Mouse (Mus musculus): Measurements from ENCODE around the gene Miox. TPM values are rescaled to one million over a fixed set of nuclear protein-coding genes. Genes with fewer than 3 reads are reported as not detected.

The Miox gene
- polyA plus RNA-seq (2012; fragmentation: generic; extraction: Trizol): 0.04 TPM

GRCm38 (mm10) chr15:89334271-89334670, at the start of gene Miox:
Gene Miox (plus strand): TSS chr15:89334398.
- Histone ChIP-seq H3K36me3 (ENCODE audit: control insufficient read depth, insufficient read depth) (no peaks in the 10 kb centered on the region), H3K4me3 (no peak within 1 kb of the TSS), H3K4me2 (ENCODE audit: low read depth) (no peak within 1 kb of the TSS), H3K27me3 (ENCODE audit: control insufficient read depth, insufficient read depth, insufficient read length) (peaks cover 29% of the 10 kb centered on the region), H3ac (ENCODE audit: control insufficient read depth, insufficient read length) (no peak within 1 kb of the TSS), H3K79me2 (ENCODE audit: control insufficient read depth, insufficient read depth) (no peaks in the 10 kb centered on the region)
- no peak for TF ChIP-seq MYOG (IDR thresholded peaks at IDR 0.05; ENCODE audit: control insufficient read depth in 1 of 3, insufficient read depth in 1 of 3, insufficient read length in 2 of 3, low read depth in 2 of 3)

DNA sequence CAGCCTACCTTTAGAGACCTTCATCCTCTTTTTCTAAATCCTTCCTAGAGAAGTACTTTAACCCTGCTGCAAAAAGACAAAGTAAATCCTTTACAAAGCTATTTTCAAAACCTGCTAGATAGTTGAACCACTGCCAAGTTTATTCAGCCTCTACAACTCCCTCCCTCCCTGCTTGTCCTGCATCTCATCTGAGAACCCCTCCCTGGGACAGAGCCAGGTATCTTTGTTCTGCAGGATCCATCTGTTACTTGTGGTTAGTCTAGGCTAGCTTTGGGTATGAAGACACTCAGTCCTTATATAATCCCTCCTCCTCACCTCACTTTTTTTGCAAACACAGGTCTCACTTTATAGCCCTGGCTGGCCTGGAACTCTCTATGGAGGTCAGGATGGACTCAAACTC, 49.2 kb upstream of the Miox start:
- no peaks in the 10 kb centered on the region for H3K79me2 ChIP-seq (ENCODE audit: control insufficient read depth, insufficient read depth)
- no peaks in the 10 kb centered on the region for H3K27me3 ChIP-seq (ENCODE audit: control insufficient read depth, insufficient read depth, insufficient read length)
- H3K36me3 ChIP-seq (ENCODE audit: control insufficient read depth, insufficient read depth): peaks cover 60% of the 10 kb centered on the region
- H3K4me2 ChIP-seq (ENCODE audit: low read depth): no peak overlapping the region
- no peak overlapping the region for H3ac ChIP-seq (ENCODE audit: control insufficient read depth, insufficient read length)
- no peak overlapping the region for H3K4me3 ChIP-seq
- TF ChIP-seq SRF (IDR thresholded peaks at IDR 0.05; ENCODE audit: control insufficient read depth, insufficient read length, low read depth): no peak
- TF ChIP-seq POLR2AphosphoS2 (IDR thresholded peaks at IDR 0.05; ENCODE audit: insufficient read length, low read depth): peak; percentile 3
- no peak for TF ChIP-seq CEBPB (IDR thresholded peaks at IDR 0.05; ENCODE audit: insufficient read depth, poor library complexity, severe bottlenecking)
- no peak for TF ChIP-seq TCF3 (IDR thresholded peaks at IDR 0.05; ENCODE audit: insufficient read length, low read depth)
- TF ChIP-seq MAX (IDR thresholded peaks at IDR 0.05; ENCODE audit: low read depth): no peak
- no peak for TF ChIP-seq POLR2A (IDR thresholded peaks at IDR 0.05; ENCODE audit: insufficient read length, low read depth)
- no peak for TF ChIP-seq E2F4 (IDR thresholded peaks at IDR 0.05; ENCODE audit: insufficient read depth)

DNA sequence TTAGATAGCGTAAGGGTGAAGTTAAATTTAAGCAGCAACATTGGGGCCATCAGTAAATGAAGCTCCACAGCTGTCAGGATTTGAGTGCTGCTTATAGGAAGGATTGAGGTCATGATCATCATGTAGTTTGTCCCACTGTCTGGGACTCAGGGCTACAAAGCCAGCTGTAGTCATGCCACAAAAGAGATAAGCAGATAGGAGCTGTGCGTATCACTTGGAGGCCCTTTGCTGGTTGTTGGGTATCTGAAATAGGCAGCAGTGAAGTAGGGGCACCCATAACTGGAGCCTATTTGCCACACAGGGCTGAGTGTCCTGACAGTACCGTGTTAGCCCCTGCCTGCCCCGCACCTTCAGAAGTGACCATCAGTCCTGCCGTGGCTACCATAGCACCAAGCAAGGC, 48.7 kb upstream of the Miox start:
- H3K4me2 ChIP-seq (ENCODE audit: low read depth): no peak overlapping the region
- peaks cover 65% of the 10 kb centered on the region for H3K36me3 ChIP-seq (ENCODE audit: control insufficient read depth, insufficient read depth)
- H3K27me3 ChIP-seq (ENCODE audit: control insufficient read depth, insufficient read depth, insufficient read length): no peaks in the 10 kb centered on the region
- no peak overlapping the region for H3K4me3 ChIP-seq
- TF ChIP-seq MYOG (IDR thresholded peaks at IDR 0.05; ENCODE audit: control insufficient read depth in 1 of 3, insufficient read depth in 1 of 3, insufficient read length in 2 of 3, low read depth in 2 of 3) (no peak), SRF (IDR thresholded peaks at IDR 0.05; ENCODE audit: control insufficient read depth, insufficient read length, low read depth) (no peak), POLR2A (IDR thresholded peaks at IDR 0.05; ENCODE audit: insufficient read length, low read depth) (no peak), POLR2AphosphoS2 (IDR thresholded peaks at IDR 0.05; ENCODE audit: insufficient read length, low read depth) (peak; percentile 86), MAX (IDR thresholded peaks at IDR 0.05; ENCODE audit: low read depth) (no peak), E2F4 (IDR thresholded peaks at IDR 0.05; ENCODE audit: insufficient read depth) (no peak), MYOD1 (IDR thresholded peaks at IDR 0.05; ENCODE audit: control insufficient read depth in 1 of 3, insufficient read length in 2 of 3, low read depth in 2 of 3) (no peak)
- H3K79me2 ChIP-seq (ENCODE audit: control insufficient read depth, insufficient read depth): no peaks in the 10 kb centered on the region
- no peak overlapping the region for H3ac ChIP-seq (ENCODE audit: control insufficient read depth, insufficient read length)

- H3K4me3 ChIP-seq: no peak overlapping the region
- no peak overlapping the region for H3ac ChIP-seq (ENCODE audit: control insufficient read depth, insufficient read length)
- no peaks in the 10 kb centered on the region for H3K79me2 ChIP-seq (ENCODE audit: control insufficient read depth, insufficient read depth)
- H3K27me3 ChIP-seq (ENCODE audit: control insufficient read depth, insufficient read depth, insufficient read length): no peaks in the 10 kb centered on the region
- TF ChIP-seq MAX (IDR thresholded peaks at IDR 0.05; ENCODE audit: low read depth) (no peak), CEBPB (IDR thresholded peaks at IDR 0.05; ENCODE audit: insufficient read depth, poor library complexity, severe bottlenecking) (no peak), USF1 (IDR thresholded peaks at IDR 0.05; ENCODE audit: low read depth) (no peak)
- no peak overlapping the region for H3K4me2 ChIP-seq (ENCODE audit: low read depth)
- peaks cover 71% of the 10 kb centered on the region for H3K36me3 ChIP-seq (ENCODE audit: control insufficient read depth, insufficient read depth)
Observed at GRCm38 (mm10) chr15:89286114-89286513, 48.1 kb upstream of the Miox start.

GRCm38 (mm10) chr15:89286582-89286981, 47.6 kb upstream of the Miox start:
- H3K36me3 ChIP-seq (ENCODE audit: control insufficient read depth, insufficient read depth): peaks cover 72% of the 10 kb centered on the region
- no peak overlapping the region for H3K4me3 ChIP-seq
- H3ac ChIP-seq (ENCODE audit: control insufficient read depth, insufficient read length): no peak overlapping the region
- H3K4me2 ChIP-seq (ENCODE audit: low read depth): no peak overlapping the region
- peak; percentile 48 for TF ChIP-seq POLR2AphosphoS2 (IDR thresholded peaks at IDR 0.05; ENCODE audit: insufficient read length, low read depth)
- no peak for TF ChIP-seq POLR2A (IDR thresholded peaks at IDR 0.05; ENCODE audit: insufficient read length, low read depth)
- H3K27me3 ChIP-seq (ENCODE audit: control insufficient read depth, insufficient read depth, insufficient read length): no peaks in the 10 kb centered on the region
- no peaks in the 10 kb centered on the region for H3K79me2 ChIP-seq (ENCODE audit: control insufficient read depth, insufficient read depth)

DNA sequence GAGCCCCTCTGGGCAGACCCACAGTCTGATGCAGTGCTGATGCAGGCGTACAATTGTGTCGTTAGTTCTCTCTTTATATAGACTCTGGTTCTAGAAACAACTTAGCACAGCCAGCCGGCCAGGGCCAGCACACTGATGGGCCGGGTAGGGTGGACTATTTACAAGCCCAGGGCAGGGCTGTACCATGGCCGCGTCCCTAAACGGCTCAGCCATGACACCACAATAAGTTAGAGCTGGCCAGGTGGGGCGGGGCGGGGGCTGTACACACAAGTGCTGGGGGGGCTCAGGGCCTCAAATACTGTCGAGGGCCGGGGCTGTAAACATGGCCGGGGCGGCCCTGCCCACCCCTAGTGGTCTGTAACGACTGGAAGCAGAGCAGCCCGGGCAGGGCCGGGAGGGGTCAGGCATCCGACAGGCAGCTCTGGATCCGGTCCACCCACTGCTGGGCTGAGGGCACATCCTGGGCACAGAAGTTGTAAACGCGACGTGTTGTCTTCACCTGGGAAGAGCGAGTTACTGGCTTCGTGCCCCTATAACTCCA, 45.9 kb upstream of the Miox start:
- Histone ChIP-seq H3K4me2 (ENCODE audit: low read depth) (no peak overlapping the region), H3ac (ENCODE audit: control insufficient read depth, insufficient read length) (no peak overlapping the region), H3K36me3 (ENCODE audit: control insufficient read depth, insufficient read depth) (peaks cover 69% of the 10 kb centered on the region), H3K27me3 (ENCODE audit: control insufficient read depth, insufficient read depth, insufficient read length) (no peaks in the 10 kb centered on the region), H3K79me2 (ENCODE audit: control insufficient read depth, insufficient read depth) (no peaks in the 10 kb centered on the region), H3K4me3 (no peak overlapping the region)
- no peak for TF ChIP-seq REST (IDR thresholded peaks at IDR 0.05; ENCODE audit: insufficient read depth, insufficient read length)
- TF ChIP-seq POLR2AphosphoS2 (IDR thresholded peaks at IDR 0.05; ENCODE audit: insufficient read length, low read depth): peak; percentile 30
- TF ChIP-seq POLR2A (IDR thresholded peaks at IDR 0.05; ENCODE audit: insufficient read length, low read depth): peak; percentile 6
